In genomic region chr11:40677169-40677568, GRCm38 (mm10) we compare ENCODE assay signal across 10 mouse cellular contexts. TPM values are rescaled to one million over a fixed set of nuclear protein-coding genes. Genes with fewer than 3 reads are reported as not detected.
DNase-seq lines count a peak whose midpoint lies in the region; ATAC-seq and TF ChIP-seq lines count a peak whose summit lies in the region.
"Had no signal": no experiment of that assay in that cellular context is flagged by ENCODE, and none has a peak within 500 bp of the region (broad histone marks: within the 10 kb centered on the region; RNA-seq: fewer than 3 reads in every experiment).

No protein-coding gene starts in this region.

- no peaks in the 10 kb centered on the region for H3K27me3 ChIP-seq in liver, embryonic 12.5 days (replicated peaks)
- no peaks in the 10 kb centered on the region for H3K27me3 ChIP-seq in liver, postnatal 0 days (ENCODE audit: insufficient read depth, low read length)
- H3K27me3 ChIP-seq: neural tube, embryonic 12.5 days had no signal

- no peak overlapping the region for H3K9ac ChIP-seq in liver, embryonic 12.5 days
- no peak overlapping the region for H3K9ac ChIP-seq in liver, postnatal 0 days (replicated peaks)
- H3K9ac ChIP-seq: neural tube, embryonic 12.5 days had no signal

- no peak overlapping the region for H3K4me2 ChIP-seq in liver, embryonic 12.5 days
- no peak overlapping the region for H3K4me2 ChIP-seq in liver, postnatal 0 days (ENCODE audit: low read depth, low read length)
- H3K4me2 ChIP-seq: heart, embryonic 11.5 days; neural tube, embryonic 12.5 days had no signal

- TF ChIP-seq EP300 in liver, postnatal 0 days (IDR thresholded peaks at IDR 0.05; ENCODE audit: low read depth): no peak

- peaks cover 50% of the 10 kb centered on the region for H3K36me3 ChIP-seq in liver, embryonic 12.5 days
- peaks cover 31% of the 10 kb centered on the region for H3K36me3 ChIP-seq in liver, postnatal 0 days (replicated peaks; ENCODE audit: insufficient read depth, low read length)

- TF ChIP-seq CTCF in liver, postnatal 0 days (IDR thresholded peaks at IDR 0.05; ENCODE audit: low read depth): peak; percentile 58

- no peaks in the 10 kb centered on the region for H3K4me1 ChIP-seq in liver, embryonic 12.5 days
- H3K4me1 ChIP-seq in liver, postnatal 0 days (ENCODE audit: insufficient read depth): no peaks in the 10 kb centered on the region
- H3K4me1 ChIP-seq: neural tube, embryonic 12.5 days had no signal

- H3K9me3 ChIP-seq in liver, embryonic 12.5 days (replicated peaks): no peaks in the 10 kb centered on the region
- no peaks in the 10 kb centered on the region for H3K9me3 ChIP-seq in liver, postnatal 0 days (ENCODE audit: low read length)

- ATAC-seq in liver, embryonic 12.5 days: no peak
- no peak for ATAC-seq in liver, postnatal 0 days

- H3K4me3 ChIP-seq in liver, embryonic 12.5 days: no peak overlapping the region
- H3K4me3 ChIP-seq in liver, postnatal 0 days (ENCODE audit: low read depth, low read length): no peak overlapping the region
- H3K4me3 ChIP-seq: neural tube, embryonic 12.5 days had no signal

- peak; percentile 24 for DNase-seq in adrenal gland, postnatal 10 days
- DNase-seq in adrenal gland, adult 18-20 months (ENCODE audit: low spot score in 2 of 2): no peak
- DNase-seq in liver (peak; percentile 45), ZHBTc4 (ENCODE audit: low read depth, low spot score) (peak; percentile 73)
- peak; percentile 33 for DNase-seq in liver, postnatal 0 days
- no peak for DNase-seq in left cerebral cortex, adult 11 months (ENCODE audit: low spot score)
- DNase-seq in neural tube, embryonic 10.5 days (ENCODE audit: extremely low spot score, low spot score): no peak

- WGBS in liver, embryonic 12.5 days (ENCODE audit: insufficient replicate concordance): 87% methylated on average over 1 of the region's 1 CpGs
- WGBS in liver, postnatal 0 days (ENCODE audit: insufficient replicate concordance): 92% methylated on average over 1 of the region's 1 CpGs

- H3K27ac ChIP-seq in liver, embryonic 12.5 days: no peak overlapping the region
- no peak overlapping the region for H3K27ac ChIP-seq in liver, postnatal 0 days (ENCODE audit: low read depth)
- H3K27ac ChIP-seq: neural tube, embryonic 12.5 days had no signal

RNA-seq across cellular contexts. Expression of gene Mat2b, which starts 17.8 kb away (rescaled TPM):
- total RNA-seq in adrenal gland, postnatal 10 days (2021): 100 to 1,000 TPM in 1 of 2 experiments, 10 to 100 TPM in 1; 88.9 to 116 TPM
- total RNA-seq in adrenal gland, adult 18-20 months (2021): 10 to 100 TPM; 65.5 to 68.3 TPM
- 64.8 and 65.8 TPM in 2 replicates for polyA plus RNA-seq in liver, embryonic 12.5 days (2016; fragmentation: Nextera tagmentation; extraction: Ambion mirVana)
- 46.4 and 50.3 TPM in 2 replicates for polyA plus RNA-seq in liver, postnatal 0 days (2015; fragmentation: Nextera tagmentation; extraction: Ambion mirVana)

RNA-seq across cellular contexts. Expression of gene Hmmr, which starts 56.1 kb away (rescaled TPM):
- total RNA-seq in adrenal gland, postnatal 10 days (2021): 1 to 10 TPM; 7.5 to 9.1 TPM
- total RNA-seq in adrenal gland, adult 18-20 months (2021): under 1 TPM; 0.58 to 0.60 TPM
- 80.7 and 80.9 TPM in 2 replicates for polyA plus RNA-seq in liver, embryonic 12.5 days (2016; fragmentation: Nextera tagmentation; extraction: Ambion mirVana)
- 16.5 and 21.8 TPM in 2 replicates for polyA plus RNA-seq in liver, postnatal 0 days (2015; fragmentation: Nextera tagmentation; extraction: Ambion mirVana)

RNA-seq across cellular contexts. Expression of gene Nudcd2, which starts 56.3 kb away (rescaled TPM):
- total RNA-seq in adrenal gland, postnatal 10 days (2021): 10 to 100 TPM; 31.6 to 34.6 TPM
- 10 to 100 TPM; 23.1 to 29.9 TPM for total RNA-seq in adrenal gland, adult 18-20 months (2021)
- 128 TPM in 2 replicates for polyA plus RNA-seq in liver, embryonic 12.5 days (2016; fragmentation: Nextera tagmentation; extraction: Ambion mirVana)
- 68.6 and 70.1 TPM in 2 replicates for polyA plus RNA-seq in liver, postnatal 0 days (2015; fragmentation: Nextera tagmentation; extraction: Ambion mirVana)

Comparison
In these comparisons a context has a peak if more than half of its experiments do, and no peak if none do; other contexts are left out.
1. DNase-seq: peak in adrenal gland, postnatal 10 days (single experiment), liver (single experiment), ZHBTc4 (single experiment) and liver, postnatal 0 days (single experiment); none in adrenal gland, adult 18-20 months (0 of 2), left cerebral cortex, adult 11 months (single experiment) and neural tube, embryonic 10.5 days (single experiment).
2. RNA of gene Hmmr, which starts 56.1 kb away (total RNA-seq): 7.5 to 9.1 TPM in adrenal gland, postnatal 10 days; 0.58 to 0.60 TPM in adrenal gland, adult 18-20 months; every median in the first group is over 4 times any median in the second.